In genomic region chr16:35591756-35592155, GRCm38 (mm10) we compare ENCODE assay signal across 11 mouse cellular contexts. TPM values are rescaled to one million over a fixed set of nuclear protein-coding genes. Genes with fewer than 3 reads are reported as not detected.
DNase-seq lines count a peak whose midpoint lies in the region; ATAC-seq and TF ChIP-seq lines count a peak whose summit lies in the region.
"Had no signal": no experiment of that assay in that cellular context is flagged by ENCODE, and none has a peak within 500 bp of the region (broad histone marks: within the 10 kb centered on the region; RNA-seq: fewer than 3 reads in every experiment).

No protein-coding gene starts in this region.

- TF ChIP-seq EP300 in heart, adult 2 months (IDR thresholded peaks at IDR 0.05; ENCODE audit: insufficient read depth, low read depth, low read length): no peak

- 28% methylated on average over 11 of the region's 11 CpGs for WGBS in embryonic facial prominence, embryonic 13.5 days
- 34% methylated on average over 11 of the region's 11 CpGs for WGBS in intestine, embryonic 15.5 days
- 7% methylated on average over 11 of the region's 11 CpGs for WGBS in midbrain, embryonic 15.5 days
- 33% methylated on average over 11 of the region's 11 CpGs for WGBS in heart, adult 2 months

- H3K79me2 ChIP-seq in heart, adult 2 months (replicated peaks; ENCODE audit: control insufficient read depth, insufficient read depth, low read length): no peaks in the 10 kb centered on the region

- H3K4me3 ChIP-seq in embryonic facial prominence, embryonic 13.5 days: no peak overlapping the region
- no peak overlapping the region for H3K4me3 ChIP-seq in intestine, embryonic 15.5 days (replicated peaks)
- no peak overlapping the region for H3K4me3 ChIP-seq in midbrain, embryonic 15.5 days
- no peak overlapping the region for H3K4me3 ChIP-seq in heart, adult 2 months

- peak overlapping the region; percentile 9; the same call in 1 of the 2 replicates for H3K4me2 ChIP-seq in embryonic facial prominence, embryonic 13.5 days
- 0 out of 2 replicates have a peak overlapping the region, but pooled peaks have one; percentile 11 for H3K4me2 ChIP-seq in intestine, embryonic 15.5 days (replicated peaks)
- H3K4me2 ChIP-seq in midbrain, embryonic 15.5 days: no peak overlapping the region

- intact Hi-C loops in heart, adult 2 months (cut with DNase I): no loop called here

- ATAC-seq in frontal cortex, adult (ENCODE audit: low TSS enrichment): no peak
- ATAC-seq in embryonic facial prominence, embryonic 13.5 days (ENCODE audit: insufficient number of reproducible peaks, insufficient read depth, low FRiP score, low TSS enrichment, low read depth): no peak
- no peak for ATAC-seq in intestine, embryonic 15.5 days
- peak; percentile 35; the same call in 1 of the 2 replicates for ATAC-seq in midbrain, embryonic 15.5 days (replicated peaks)

- no peaks in the 10 kb centered on the region for H3K36me3 ChIP-seq in embryonic facial prominence, embryonic 13.5 days
- no peaks in the 10 kb centered on the region for H3K36me3 ChIP-seq in intestine, embryonic 15.5 days
- no peaks in the 10 kb centered on the region for H3K36me3 ChIP-seq in midbrain, embryonic 15.5 days (replicated peaks)
- no peaks in the 10 kb centered on the region for H3K36me3 ChIP-seq in heart, adult 2 months (ENCODE audit: control insufficient read depth, insufficient read depth, low read length)

- DNase-seq in frontal cortex, postnatal 10 days (ENCODE audit: low spot score in 2 of 2): peak; percentile 48 to 55
- DNase-seq in gastrocnemius, postnatal 25 days: no peak
- no peak for DNase-seq in heart, adult 2 months
- no peak for DNase-seq in thymus, postnatal 36 days
- DNase-seq: kidney, postnatal 14 days; spleen, adult 18-20 months had no signal

- peaks cover 11% of the 10 kb centered on the region for H3K27me3 ChIP-seq in embryonic facial prominence, embryonic 13.5 days
- no peaks in the 10 kb centered on the region for H3K27me3 ChIP-seq in intestine, embryonic 15.5 days (replicated peaks)
- no peaks in the 10 kb centered on the region for H3K27me3 ChIP-seq in midbrain, embryonic 15.5 days (replicated peaks)
- H3K27me3 ChIP-seq in heart, adult 2 months (ENCODE audit: control insufficient read depth, insufficient read depth, low read length): peaks cover 2% of the 10 kb centered on the region; the same call in 1 of the 2 replicates

- TF ChIP-seq CTCF in heart, adult 2 months (IDR thresholded peaks at IDR 0.05): no peak

- no peaks in the 10 kb centered on the region for H3K9me3 ChIP-seq in embryonic facial prominence, embryonic 13.5 days
- H3K9me3 ChIP-seq in intestine, embryonic 15.5 days: peaks cover 3% of the 10 kb centered on the region; the same call in 1 of the 2 replicates
- no peaks in the 10 kb centered on the region for H3K9me3 ChIP-seq in midbrain, embryonic 15.5 days

- H3K9ac ChIP-seq in embryonic facial prominence, embryonic 13.5 days: no peak overlapping the region
- H3K9ac ChIP-seq in intestine, embryonic 15.5 days: no peak overlapping the region
- H3K9ac ChIP-seq in midbrain, embryonic 15.5 days: no peak overlapping the region
- H3K9ac ChIP-seq in heart, adult 2 months (ENCODE audit: low read depth, low read length): no peak overlapping the region

- peaks cover 55% of the 10 kb centered on the region for H3K4me1 ChIP-seq in embryonic facial prominence, embryonic 13.5 days
- H3K4me1 ChIP-seq in intestine, embryonic 15.5 days (replicated peaks): peaks cover 25% of the 10 kb centered on the region
- H3K4me1 ChIP-seq in midbrain, embryonic 15.5 days: peaks cover 65% of the 10 kb centered on the region
- H3K4me1 ChIP-seq in heart, adult 2 months (ENCODE audit: control insufficient read depth, insufficient read depth, low read length): no peaks in the 10 kb centered on the region

- H3K27ac ChIP-seq in embryonic facial prominence, embryonic 13.5 days: no peak overlapping the region
- H3K27ac ChIP-seq in intestine, embryonic 15.5 days: peak overlapping the region; percentile 1; the same call in 1 of the 2 replicates
- peak overlapping the region; percentile 14; the same call in 1 of the 2 replicates for H3K27ac ChIP-seq in midbrain, embryonic 15.5 days
- H3K27ac ChIP-seq in heart, adult 2 months: no peak overlapping the region
- H3K27ac ChIP-seq: macrophage had no signal

- no peak for TF ChIP-seq POLR2A in heart, adult 2 months (IDR thresholded peaks at IDR 0.05; ENCODE audit: insufficient read depth, low read depth, low read length)

RNA-seq across cellular contexts. Expression of gene Sema5b, which starts 50.8 kb away (rescaled TPM):
- 5.0 and 5.8 TPM in 2 replicates for polyA plus RNA-seq in embryonic facial prominence, embryonic 13.5 days (2015; fragmentation: Nextera tagmentation; extraction: Ambion mirVana)
- polyA plus RNA-seq in intestine, embryonic 15.5 days (2015; fragmentation: Nextera tagmentation; extraction: Ambion mirVana): 5.8 and 7.7 TPM in 2 replicates
- 25.4 and 27.7 TPM in 2 replicates for polyA plus RNA-seq in midbrain, embryonic 15.5 days (2015; fragmentation: Nextera tagmentation; extraction: Ambion mirVana)
- total RNA-seq in gastrocnemius, postnatal 25 days (2021): under 1 TPM; 0.20 to 0.35 TPM
- total RNA-seq in heart, adult 2 months (2021): 1 to 10 TPM; 1.8 to 3.0 TPM
- 0.23 and 1.5 TPM in 2 replicates for polyA plus RNA-seq in heart, adult 2 months (2012; rRNA removed)
- polyA plus RNA-seq: macrophage had no signal

Comparison
In these comparisons a context has a peak if more than half of its experiments do, and no peak if none do; other contexts are left out.
1. DNase-seq: peak in frontal cortex, postnatal 10 days (2 of 2); none in gastrocnemius, postnatal 25 days (single experiment), heart, adult 2 months (0 of 2) and thymus, postnatal 36 days (0 of 2).
2. H3K27ac ChIP-seq: peak in intestine, embryonic 15.5 days (single experiment) and midbrain, embryonic 15.5 days (single experiment); none in embryonic facial prominence, embryonic 13.5 days (single experiment) and heart, adult 2 months (single experiment).